Mouse (Mus musculus) T-cell, adult 66 days (primary cell): Measurements from ENCODE around the gene 1700084M14Rik. TPM values are rescaled to one million over a fixed set of nuclear protein-coding genes. Genes with fewer than 3 reads are reported as not detected.

ENCODE experiments used
- total RNA-seq, 2 experiments: library from RNA; stranded (reverse); gene quantifications; 3 replicates in 1 of 2; 4 replicates in 1 of 2; pipeline ENCODE4 v1.2.4; 2023

Gene 1700084M14Rik
- not detected for total RNA-seq

DNA sequence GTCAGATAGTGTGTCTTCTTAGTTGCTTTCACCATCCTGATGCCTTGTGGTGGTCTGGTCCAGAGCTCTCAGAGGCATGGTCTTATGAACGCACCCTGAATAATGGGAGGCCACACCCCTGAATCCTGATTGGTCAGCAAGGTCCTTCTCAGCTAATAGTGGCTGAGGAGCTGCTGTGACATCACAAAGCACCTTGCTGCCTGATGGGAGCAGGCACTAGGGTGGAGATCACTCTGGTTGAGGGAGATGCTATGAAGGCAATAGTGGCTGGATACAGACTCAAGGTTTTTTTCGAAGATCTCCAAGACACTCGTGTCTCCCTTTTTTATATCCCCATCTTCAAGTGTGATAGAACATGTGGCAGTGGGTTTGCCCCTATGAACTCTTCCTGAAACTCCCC is at the start of gene 1700084M14Rik:
TSS of gene 1700084M14Rik (minus strand) at position 101 of the 400 bp plus-strand sequence.

Other genes with a start within 250 kb of the 1700084M14Rik start
- not detected for gene Mageb2, start 244.2 kb downstream of the 1700084M14Rik start, total RNA-seq
- gene Gm5072, start 183.4 kb downstream of the 1700084M14Rik start, total RNA-seq: not detected
- gene Gm8914, start 95.8 kb downstream of the 1700084M14Rik start, total RNA-seq: not detected
- not detected for gene Gm14781, start 56.3 kb upstream of the 1700084M14Rik start, total RNA-seq
- not detected for gene Mageb5, start 207.1 kb upstream of the 1700084M14Rik start, total RNA-seq